Mouse (Mus musculus) lung, embryonic 16.5 days (tissue): ENCODE measurements around the gene Ostc. TPM values are rescaled to one million over a fixed set of nuclear protein-coding genes. Genes with fewer than 3 reads are reported as not detected.
A peak's percentile ranks its signal among the peaks of the same experiment; 100 is the strongest.

Source experiments
- ATAC-seq: fragments of 200-750 bp; cut with Nextera tagmentation; 2 replicates; pipeline ENCODE4 v1.8.0; 2017; ENCODE audit warnings: low read depth, mild to moderate bottlenecking, moderate library complexity
- H3K27ac ChIP-seq: fragments of 300-500 bp; sonication (generic); 2 replicates; pipeline ENCODE4 v1.5.1; 2014; ENCODE audit warnings: mild to moderate bottlenecking, control low read depth, low read length
- H3K27me3 ChIP-seq: fragments of 300-500 bp; sonication (generic); 2 replicates; pipeline ENCODE4 v1.6.1; 2014; ENCODE audit warnings: low read depth, low read length, mixed read lengths; ENCODE audit not compliant: control insufficient read depth, insufficient read depth
- H3K36me3 ChIP-seq: fragments of 300-500 bp; sonication (generic); 2 replicates; pipeline ENCODE4 v1.6.1; 2014; ENCODE audit warnings: low read length; ENCODE audit not compliant: control insufficient read depth, insufficient read depth
- H3K4me1 ChIP-seq: fragments of 300-500 bp; sonication (generic); replicated peaks from 2 replicates; pipeline ENCODE4 v1.6.1; 2014; ENCODE audit warnings: low read length, mixed read lengths; ENCODE audit not compliant: control insufficient read depth, insufficient read depth
- H3K4me2 ChIP-seq: fragments of 300-500 bp; sonication (generic); 2 replicates; pipeline ENCODE4 v1.6.1; 2014; ENCODE audit warnings: low read depth, low read length, control low read depth
- H3K4me3 ChIP-seq: fragments of 300-500 bp; sonication (generic); 2 replicates; pipeline ENCODE4 v1.5.1; 2014; ENCODE audit warnings: mild to moderate bottlenecking, low read length, control low read depth
- H3K9ac ChIP-seq: fragments of 300-500 bp; sonication (generic); 2 replicates; pipeline ENCODE4 v1.6.1; 2014; ENCODE audit warnings: low read length, control low read depth
- H3K9me3 ChIP-seq: fragments of 300-500 bp; sonication (generic); 2 replicates; pipeline ENCODE4 v1.6.1; 2016; ENCODE audit warnings: low read length; ENCODE audit not compliant: control insufficient read depth
- WGBS: fragments of 180-500 bp; shearing (Covaris S2); extraction: QIAGEN DNeasy Blood & Tissue Kit; methylation state at CpG from one replicate; pipeline ENCODE4 v1.1.7; 2014; 5-methylcytosine and 5-hydroxymethylcytosine counted together
- polyA plus RNA-seq: library from polyadenylated mRNA; unstranded; fragments of >200 nt; fragmentation: Nextera tagmentation; extraction: Ambion mirVana; gene quantifications from 2 replicates; pipeline ENCODE4 v1.2.1, GENCODE M21; 2015

Gene Ostc
- polyA plus RNA-seq, 1 experiment from 2014 or later: 351 TPM

GRCm38 (mm10) chr3:130689630-130690029 is 19.6 kb downstream of the Ostc start:
- no peak overlapping the region for H3K4me3 ChIP-seq
- no peaks in the 10 kb centered on the region for H3K9me3 ChIP-seq
- WGBS: 14% methylated on average over 12 of the region's 12 CpGs
- ATAC-seq: no peak
- peaks cover 9% of the 10 kb centered on the region for H3K4me1 ChIP-seq
- no peak overlapping the region for H3K27ac ChIP-seq
- H3K4me2 ChIP-seq: 0 out of 2 replicates have a peak overlapping the region, but pooled peaks have one; percentile 15
- H3K27me3 ChIP-seq: no peaks in the 10 kb centered on the region
- H3K36me3 ChIP-seq: peaks cover 2% of the 10 kb centered on the region
- no peak overlapping the region for H3K9ac ChIP-seq

- Histone ChIP-seq H3K4me3 (no peak overlapping the region), H3K27me3 (no peaks in the 10 kb centered on the region), H3K36me3 (no peaks in the 10 kb centered on the region), H3K9ac (no peak overlapping the region), H3K4me2 (no peak overlapping the region), H3K9me3 (no peaks in the 10 kb centered on the region), H3K4me1 (peaks cover 9% of the 10 kb centered on the region), H3K27ac (no peak overlapping the region)
- 88% methylated on average over 1 of the region's 1 CpGs for WGBS
- no peak for ATAC-seq
These were observed 22.2 kb downstream of the Ostc start for GRCm38 (mm10) chr3:130687051-130687450.

- Histone ChIP-seq H3K4me2 (no peak overlapping the region), H3K9ac (no peak overlapping the region), H3K27ac (no peak overlapping the region), H3K9me3 (no peaks in the 10 kb centered on the region), H3K4me1 (no peaks in the 10 kb centered on the region), H3K4me3 (no peak overlapping the region), H3K27me3 (no peaks in the 10 kb centered on the region), H3K36me3 (no peaks in the 10 kb centered on the region)
- ATAC-seq: peak; percentile 36
- WGBS: 64% methylated on average over 8 of the region's 8 CpGs
These were observed 24.3 kb downstream of the Ostc start for GRCm38 (mm10) chr3:130685014-130685366.

GRCm38 (mm10) chr3:130684276-130685013 is 24.8 kb downstream of the Ostc start:
- no peaks in the 10 kb centered on the region for H3K9me3 ChIP-seq
- H3K4me1 ChIP-seq: no peaks in the 10 kb centered on the region
- ATAC-seq: no peak
- 84% methylated on average over 9 of the region's 9 CpGs for WGBS
- no peaks in the 10 kb centered on the region for H3K27me3 ChIP-seq
- no peak overlapping the region for H3K4me3 ChIP-seq
- no peaks in the 10 kb centered on the region for H3K36me3 ChIP-seq
- no peak overlapping the region for H3K4me2 ChIP-seq
- H3K9ac ChIP-seq: no peak overlapping the region
- no peak overlapping the region for H3K27ac ChIP-seq

GRCm38 (mm10) chr3:130683836-130684235 is 25.4 kb downstream of the Ostc start:
- Histone ChIP-seq H3K9me3 (no peaks in the 10 kb centered on the region), H3K27me3 (no peaks in the 10 kb centered on the region), H3K27ac (no peak overlapping the region), H3K9ac (no peak overlapping the region), H3K4me2 (no peak overlapping the region), H3K4me3 (no peak overlapping the region), H3K4me1 (no peaks in the 10 kb centered on the region), H3K36me3 (no peaks in the 10 kb centered on the region)
- no peak for ATAC-seq
- WGBS: 74% methylated on average over 8 of the region's 8 CpGs

- Histone ChIP-seq H3K4me1 (no peaks in the 10 kb centered on the region), H3K9ac (no peak overlapping the region), H3K4me2 (no peak overlapping the region), H3K36me3 (no peaks in the 10 kb centered on the region), H3K27me3 (no peaks in the 10 kb centered on the region), H3K9me3 (no peaks in the 10 kb centered on the region), H3K27ac (no peak overlapping the region), H3K4me3 (no peak overlapping the region)
- ATAC-seq: no peak
- 77% methylated on average over 9 of the region's 9 CpGs for WGBS
These were observed 27.1 kb downstream of the Ostc start for GRCm38 (mm10) chr3:130682183-130682582.

GRCm38 (mm10) chr3:130681226-130681625 is 28.0 kb downstream of the Ostc start:
- no peak for ATAC-seq
- Histone ChIP-seq H3K4me1 (no peaks in the 10 kb centered on the region), H3K36me3 (no peaks in the 10 kb centered on the region), H3K4me2 (no peak overlapping the region), H3K27ac (no peak overlapping the region), H3K27me3 (no peaks in the 10 kb centered on the region), H3K9ac (no peak overlapping the region), H3K9me3 (no peaks in the 10 kb centered on the region), H3K4me3 (no peak overlapping the region)
- WGBS: 41% methylated on average over 2 of the region's 2 CpGs

- no peak overlapping the region for H3K4me2 ChIP-seq
- H3K4me3 ChIP-seq: no peak overlapping the region
- no peaks in the 10 kb centered on the region for H3K27me3 ChIP-seq
- H3K4me1 ChIP-seq: no peaks in the 10 kb centered on the region
- H3K9me3 ChIP-seq: no peaks in the 10 kb centered on the region
- ATAC-seq: no peak
- no peak overlapping the region for H3K27ac ChIP-seq
- 92% methylated on average over 19 of the region's 19 CpGs for WGBS
- no peak overlapping the region for H3K9ac ChIP-seq
- no peaks in the 10 kb centered on the region for H3K36me3 ChIP-seq
These were observed 31.4 kb downstream of the Ostc start for GRCm38 (mm10) chr3:130677671-130678460.

- Histone ChIP-seq H3K4me3 (no peak overlapping the region), H3K9ac (no peak overlapping the region), H3K4me1 (no peaks in the 10 kb centered on the region), H3K27me3 (no peaks in the 10 kb centered on the region), H3K9me3 (no peaks in the 10 kb centered on the region), H3K27ac (no peak overlapping the region), H3K4me2 (no peak overlapping the region), H3K36me3 (no peaks in the 10 kb centered on the region)
- ATAC-seq: peak; percentile 57; the same call in 1 of the 2 replicates
- WGBS: 57% methylated on average over 14 of the region's 14 CpGs
These were observed 38.0 kb downstream of the Ostc start for GRCm38 (mm10) chr3:130671291-130671690.
